Mouse (Mus musculus): ENCODE data around the gene Sema7a. TPM values are rescaled to one million over a fixed set of nuclear protein-coding genes. Genes with fewer than 3 reads are reported as not detected.
A peak's percentile ranks its signal among the peaks of the same experiment; 100 is the strongest.

Gene Sema7a
- total and polyA plus RNA-seq, 3 experiments = 8.2 to 59.4 (median 17.0) TPM

DNA sequence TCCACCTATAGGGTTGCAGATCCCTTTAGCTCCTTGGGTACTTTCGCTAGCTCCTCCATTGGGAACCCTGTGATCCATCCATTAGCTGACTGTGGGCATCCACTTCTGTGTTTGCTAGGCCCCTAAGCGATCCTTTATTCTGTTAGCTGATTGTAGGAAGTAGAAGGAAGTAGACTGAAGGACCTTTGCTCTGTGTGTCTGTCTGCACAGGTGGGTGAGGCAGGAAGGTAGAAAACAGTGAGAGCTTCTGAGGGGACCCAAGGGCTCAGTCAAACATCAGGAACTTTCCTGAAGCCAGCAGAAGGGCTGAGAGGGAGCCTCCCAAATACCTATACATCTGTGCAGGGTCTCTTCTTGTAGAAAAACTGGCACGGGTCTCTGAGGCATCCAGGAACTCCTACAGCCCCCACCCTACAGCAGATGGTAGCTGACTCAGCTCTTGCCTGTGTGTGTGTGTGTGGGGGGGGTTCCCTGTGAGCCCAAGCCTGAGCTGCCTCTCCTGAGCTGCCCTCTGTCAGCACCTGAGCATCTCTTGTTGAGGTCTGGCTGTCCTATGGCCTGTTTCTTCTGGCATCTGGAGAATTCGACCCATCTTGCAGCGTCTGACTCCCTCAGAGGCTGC is 35.4 kb downstream of the Sema7a start:
- no peak for DNase-seq

- no peak for DNase-seq
Observed at GRCm38 (mm10) chr9:57978025-57978424, 38.1 kb downstream of the Sema7a start.

GRCm38 (mm10) chr9:57978858-57979257 is 38.9 kb downstream of the Sema7a start:
- no peak for DNase-seq

DNA sequence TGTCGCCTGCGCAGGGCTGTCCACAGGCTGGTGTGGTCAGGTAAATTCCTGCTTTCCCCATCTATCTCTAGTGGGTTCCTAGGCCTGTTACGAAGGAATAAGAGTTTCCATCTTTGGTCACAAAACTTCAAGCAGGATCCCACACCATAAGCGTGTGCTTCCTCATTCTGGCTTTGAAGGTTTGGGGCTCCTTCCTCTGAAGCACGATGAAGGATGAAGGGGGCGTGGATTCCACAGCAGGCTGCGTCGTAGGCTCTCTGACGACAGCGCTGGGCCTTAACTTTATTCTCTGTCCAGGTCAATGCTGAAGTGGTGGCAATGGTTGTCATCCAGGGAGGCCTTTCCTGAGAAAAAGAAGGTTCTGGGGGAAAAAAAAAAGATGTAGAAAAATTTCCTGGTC is 40.7 kb downstream of the Sema7a start:
- DNase-seq = no peak

- DNase-seq = no peak
Observed at GRCm38 (mm10) chr9:57985304-57985703, 45.4 kb downstream of the Sema7a start.

GRCm38 (mm10) chr9:57986293-57986692 is 46.4 kb downstream of the Sema7a start:
- no peak for DNase-seq

DNA sequence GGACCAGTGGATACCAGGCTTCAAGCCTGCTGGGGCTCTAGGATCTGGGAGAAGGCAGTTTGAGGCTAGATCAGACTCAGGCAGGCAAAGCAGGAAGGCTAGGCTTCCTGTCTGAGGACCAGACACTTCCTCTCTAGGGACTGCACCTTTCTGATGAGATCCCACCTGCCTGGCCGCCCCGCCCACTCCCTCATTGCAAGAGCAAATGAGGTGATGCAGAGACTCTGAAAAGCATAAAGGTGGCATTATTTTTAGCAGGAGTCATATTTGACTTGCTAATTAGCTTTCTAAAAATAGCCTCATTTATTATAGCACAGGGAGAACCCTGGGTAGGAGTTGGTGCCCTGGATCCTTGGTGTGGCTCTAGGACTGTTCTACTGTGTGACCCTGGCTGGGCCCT is 48.2 kb downstream of the Sema7a start:
- no peak for DNase-seq

DNA sequence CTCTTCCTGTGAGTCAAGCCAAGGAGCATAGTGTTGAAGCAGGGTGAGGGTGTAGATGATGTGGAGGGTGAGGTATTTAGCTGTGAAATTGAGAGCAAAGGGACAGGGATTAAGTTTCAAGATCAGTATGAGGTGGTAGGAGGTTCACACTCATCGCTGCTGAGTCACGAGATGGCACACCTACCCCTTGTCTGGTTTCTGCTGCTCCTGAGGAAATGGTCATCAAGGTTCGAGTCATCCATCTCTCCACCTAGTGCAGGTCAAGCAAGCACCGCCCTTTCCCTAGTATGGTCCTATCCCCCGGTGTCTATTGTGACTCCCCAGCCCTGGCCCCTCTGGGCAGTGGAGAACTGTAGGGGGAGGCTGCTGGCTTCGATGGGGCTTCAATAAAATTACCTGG is 49.4 kb downstream of the Sema7a start:
- no peak for DNase-seq

DNA sequence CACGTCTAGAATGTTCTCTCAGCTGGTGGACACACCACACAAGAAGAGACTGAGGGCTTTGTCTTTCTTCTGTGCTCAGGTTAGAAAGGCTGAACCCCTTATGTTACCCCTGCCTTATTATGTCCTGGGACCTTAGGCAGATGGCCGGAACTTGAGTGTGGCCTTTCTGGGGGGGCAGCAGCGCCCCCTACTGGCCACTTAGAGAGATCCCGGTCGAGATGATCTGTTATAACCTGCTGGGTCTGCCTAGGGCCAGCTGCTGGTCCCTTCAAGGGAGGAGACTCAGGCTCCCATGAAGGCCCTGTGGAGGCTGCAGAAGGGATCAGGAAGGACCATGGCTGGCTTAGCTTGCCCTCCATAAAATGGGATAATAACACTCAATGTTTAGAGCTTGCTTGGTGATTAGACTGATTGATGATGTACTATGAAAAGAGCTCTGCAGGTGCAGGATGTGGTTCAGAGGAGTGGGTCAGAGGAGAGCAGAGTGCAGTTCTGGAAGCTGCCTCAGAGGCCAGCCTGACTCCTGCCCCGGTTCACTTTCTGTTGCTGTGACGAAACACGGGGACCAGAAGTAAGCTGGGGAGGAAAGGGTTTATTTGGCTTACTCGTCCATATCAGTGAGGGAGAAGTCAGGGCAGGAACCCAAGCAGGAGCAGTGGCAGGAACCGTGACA is 50.7 kb downstream of the Sema7a start:
- peak; percentile 52 for DNase-seq

DNA sequence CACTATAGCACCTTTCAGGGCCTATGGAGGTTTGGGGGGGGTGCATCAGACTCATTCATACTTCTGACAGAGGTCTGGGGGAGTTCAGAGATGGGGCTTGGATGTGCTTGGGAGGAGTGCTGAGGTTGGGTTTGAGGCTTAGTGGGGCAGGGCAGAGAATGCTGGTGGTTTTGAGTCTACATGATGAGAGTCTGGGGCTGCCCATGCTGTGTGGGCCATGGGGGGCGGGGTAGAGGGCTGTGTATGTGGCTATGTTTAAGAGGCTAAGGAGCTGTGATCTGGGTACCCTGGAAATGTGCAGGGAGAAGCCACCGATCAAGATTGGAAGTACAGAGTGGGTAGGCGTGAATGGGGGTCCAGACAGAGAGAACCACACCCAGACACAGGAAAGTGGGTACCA is 52.1 kb downstream of the Sema7a start:
- no peak for DNase-seq

DNA sequence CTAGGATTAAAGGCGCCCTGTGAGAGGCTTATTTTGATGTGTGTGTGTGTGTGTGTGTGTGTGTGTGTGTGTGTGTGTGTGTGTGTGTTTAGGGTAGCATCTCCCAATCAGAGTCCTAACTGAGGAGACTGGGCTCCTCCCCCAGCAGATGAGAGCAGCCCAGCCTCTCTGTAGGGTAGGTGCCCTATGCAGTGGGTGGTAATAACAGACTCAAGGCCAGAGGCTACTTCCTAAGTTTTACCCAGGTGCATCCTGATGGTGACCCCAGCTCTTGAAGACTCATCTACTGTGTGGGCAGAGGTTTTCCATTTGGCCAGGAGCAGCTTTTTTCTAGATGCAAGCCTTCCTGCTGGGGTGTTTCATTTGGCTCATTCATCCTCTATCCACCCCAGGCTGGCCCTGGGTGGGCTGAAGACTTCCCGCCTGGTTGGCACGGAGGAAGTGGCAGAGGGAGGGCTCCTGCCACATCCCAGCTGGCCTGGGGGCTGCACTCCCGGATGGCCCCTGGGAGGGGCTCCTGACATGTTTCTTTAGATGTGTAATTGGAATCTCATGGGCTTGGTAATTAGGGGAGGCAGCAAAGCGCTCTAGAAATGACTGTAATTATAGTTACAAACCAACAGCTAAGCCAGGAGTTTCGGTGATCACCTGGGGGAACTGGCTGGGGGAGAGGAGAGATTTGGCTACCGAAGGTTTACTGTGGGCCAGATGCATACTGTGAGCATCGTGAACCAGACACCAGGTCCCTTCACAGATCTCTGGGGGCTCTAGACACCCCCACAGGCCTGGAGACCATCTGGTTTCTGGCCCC is 53.1 kb downstream of the Sema7a start:
- DNase-seq = no peak

- DNase-seq = no peak
Observed at GRCm38 (mm10) chr9:57995282-57995681, 55.4 kb downstream of the Sema7a start.

DNA sequence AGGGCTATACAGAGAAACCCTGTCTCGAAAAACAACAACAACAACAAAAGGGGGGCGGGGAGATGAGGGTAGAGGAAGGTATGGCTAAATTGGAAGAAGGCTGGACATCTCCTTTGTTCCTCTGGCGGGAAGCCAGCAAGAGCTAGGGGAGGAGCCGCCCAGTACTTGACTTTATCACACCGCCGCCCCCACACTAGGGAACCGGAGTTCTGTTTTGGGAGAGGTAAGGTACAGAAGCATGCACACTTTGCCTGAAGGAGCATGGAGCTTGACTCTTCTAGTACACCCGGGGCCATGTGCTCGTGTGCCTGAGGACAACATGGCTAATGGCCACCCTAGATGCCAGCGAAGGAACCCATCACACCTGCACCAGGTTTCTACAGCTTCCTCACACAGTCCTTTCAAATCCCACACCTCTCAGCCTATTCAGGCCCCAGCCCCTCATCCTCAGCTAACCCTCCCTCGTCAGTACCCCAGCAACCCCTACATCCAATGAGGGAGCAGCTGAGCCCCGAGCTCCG is 57.7 kb downstream of the Sema7a start:
- no peak for DNase-seq

DNA sequence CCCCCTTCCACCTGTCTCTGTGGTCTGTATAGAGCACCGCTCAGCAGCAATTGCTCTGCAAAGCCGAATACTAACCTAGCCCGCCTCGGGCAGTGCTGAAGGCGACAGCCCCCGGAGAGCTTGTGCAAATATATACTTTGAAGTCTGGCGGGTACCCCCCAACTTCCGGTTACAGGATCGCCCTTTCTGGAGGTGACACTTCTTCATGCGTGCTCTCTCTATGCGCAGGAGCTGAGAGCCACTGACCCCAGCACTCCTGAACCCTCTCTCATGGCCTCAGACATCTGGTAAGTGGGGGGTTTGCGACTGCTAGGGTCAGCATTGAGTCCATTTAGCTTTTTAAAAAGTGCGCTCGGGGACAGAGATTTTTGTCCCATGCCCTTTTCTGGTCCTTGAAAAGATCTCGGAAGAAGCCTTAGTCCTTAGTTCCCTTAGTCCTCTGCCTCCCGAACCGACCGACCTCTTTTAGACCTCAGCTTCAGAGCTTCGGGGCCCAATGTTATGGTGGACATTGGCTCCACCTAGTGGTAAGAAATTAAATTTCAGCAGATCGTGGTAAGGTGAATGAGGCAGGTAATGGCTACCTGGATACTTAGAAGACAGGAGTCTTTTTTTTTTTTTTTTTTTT is 58.2 kb downstream of the Sema7a start:
- peak; percentile 62 for DNase-seq

DNA sequence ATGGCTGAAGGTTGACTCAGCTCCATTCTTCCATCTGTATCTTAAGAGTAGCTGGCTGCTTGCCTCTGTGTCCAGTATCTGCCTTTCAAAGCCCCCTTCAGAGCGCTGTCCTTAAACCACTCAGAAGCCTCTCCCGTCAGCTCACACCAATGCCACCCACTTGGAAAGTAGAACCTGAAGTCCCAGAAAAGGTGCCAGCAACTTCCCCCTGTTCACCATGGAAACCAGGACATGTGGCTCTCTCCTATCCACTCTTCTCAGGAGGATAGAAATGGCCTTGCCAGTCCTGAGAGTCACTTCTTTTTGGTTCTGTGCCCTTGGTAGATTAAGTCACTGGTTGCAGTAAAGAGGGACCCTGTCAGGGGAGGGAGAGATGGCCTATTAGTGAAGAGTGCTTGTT is 58.8 kb downstream of the Sema7a start:
- DNase-seq = peak; percentile 45

DNA sequence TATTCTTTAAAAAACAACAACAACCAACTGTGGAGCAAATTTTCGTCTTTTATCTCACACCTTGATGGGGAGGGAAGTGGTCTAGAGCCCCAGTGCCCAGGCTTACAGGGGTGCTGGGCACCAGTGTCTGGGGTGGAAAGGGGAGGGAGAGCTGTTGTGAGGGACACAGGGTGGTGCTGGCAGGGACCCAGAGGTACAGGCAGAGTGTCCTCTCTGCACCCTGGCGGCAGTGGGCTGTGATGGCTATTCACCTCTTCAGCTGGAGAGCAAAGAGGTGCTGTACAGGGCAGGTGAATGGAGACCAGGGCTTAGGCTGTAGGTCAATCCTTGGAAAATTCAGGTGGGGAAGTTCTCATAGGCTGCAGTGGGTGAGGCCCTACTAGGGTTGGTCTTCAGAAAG is 59.8 kb downstream of the Sema7a start:
- peak; percentile 77 for DNase-seq

DNA sequence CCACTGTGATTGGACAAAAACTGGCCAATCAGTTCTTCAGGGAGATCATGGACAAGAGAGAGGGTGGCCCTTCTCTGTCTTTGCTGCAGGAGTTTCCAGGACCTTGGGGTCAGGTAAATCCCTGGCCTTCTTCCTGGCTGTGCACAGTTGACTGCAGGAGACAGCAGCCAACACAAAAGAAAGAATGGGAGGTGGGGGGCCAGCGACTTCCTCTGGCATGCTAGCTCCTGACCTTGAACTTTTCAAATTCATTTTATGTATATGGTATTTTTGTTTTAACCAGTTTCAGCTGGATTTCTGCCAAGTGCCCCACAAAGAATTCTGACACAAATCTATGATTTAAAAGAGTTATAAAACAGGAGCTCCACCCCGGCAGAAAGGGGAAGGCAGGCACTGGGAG is 63.4 kb downstream of the Sema7a start:
- peak; percentile 78 for DNase-seq

DNA sequence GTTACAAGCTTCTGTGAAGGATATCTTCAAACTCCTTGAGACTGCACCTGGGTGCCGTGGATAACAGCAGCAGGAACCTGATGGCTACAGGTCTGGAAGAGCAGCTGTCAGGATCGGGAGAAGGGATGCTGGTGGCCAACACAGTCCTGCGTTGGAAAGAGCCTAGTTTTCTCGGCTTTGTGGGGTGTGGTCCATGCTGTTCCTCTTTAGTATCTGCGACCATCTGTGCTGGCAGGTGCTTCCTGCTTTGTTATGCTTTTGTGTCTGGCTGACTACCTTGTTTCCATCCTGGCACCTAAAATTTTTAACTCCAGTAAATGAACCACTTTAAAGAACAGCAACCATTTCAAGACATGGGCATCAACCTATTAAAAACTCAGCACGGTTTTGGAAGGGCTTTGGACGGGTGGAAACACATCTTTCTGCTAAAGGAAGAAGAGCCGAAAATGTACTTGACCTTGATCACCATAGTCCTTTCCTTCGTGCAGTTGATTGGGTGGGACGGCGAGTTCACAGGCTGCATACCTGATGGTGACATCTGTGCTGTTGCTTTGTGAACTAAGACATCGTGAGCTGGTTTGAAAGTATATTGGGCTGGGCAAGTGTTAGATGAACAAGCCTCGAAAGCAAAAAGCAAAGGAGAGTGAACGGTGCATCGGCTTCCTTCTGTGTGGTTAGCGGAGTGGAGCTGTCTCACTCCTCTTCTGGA is 66.0 kb downstream of the Sema7a start, which contains the start of gene Cyp11a1:
Cyp11a1 (plus strand) TSS at position 659 of the 709 bp plus-strand sequence.
- no peak for DNase-seq

DNA sequence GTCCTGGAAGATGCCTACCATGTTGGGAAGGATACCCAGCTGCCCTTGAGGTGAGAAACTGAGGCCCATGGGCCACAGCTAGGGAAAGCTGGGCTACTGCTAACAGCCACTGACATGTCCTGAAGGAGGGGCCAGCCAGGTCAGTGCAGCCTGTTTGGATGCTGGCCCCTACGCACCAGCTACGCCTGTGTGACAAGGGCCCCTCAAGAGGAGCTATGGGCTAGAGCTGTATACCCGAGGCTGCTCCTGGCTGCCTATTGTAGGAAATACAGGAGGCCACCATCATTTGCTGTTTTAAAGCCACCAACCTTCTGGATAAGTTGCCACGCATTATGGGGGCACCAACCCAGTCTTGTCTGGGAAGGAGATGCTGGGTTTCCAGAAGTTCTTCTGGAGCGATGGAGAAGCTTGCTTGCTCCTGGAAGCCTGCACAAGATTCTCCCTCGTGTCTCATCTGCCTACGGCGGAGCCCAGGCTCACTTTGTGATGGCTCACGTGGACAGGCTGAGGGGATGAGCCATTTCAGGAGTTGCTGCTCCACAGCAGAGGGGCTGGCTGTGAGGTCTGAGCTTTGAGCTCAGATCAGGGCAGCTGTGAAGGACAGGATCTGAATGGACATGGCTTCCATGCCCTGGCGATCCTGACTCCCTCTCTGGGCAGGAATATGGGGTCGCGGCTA is 68.6 kb downstream of the Sema7a start:
- DNase-seq = no peak

GRCm38 (mm10) chr9:58009015-58009362 is 69.1 kb downstream of the Sema7a start:
- peak; percentile 94 for DNase-seq

GRCm38 (mm10) chr9:58009588-58009987 is 69.7 kb downstream of the Sema7a start:
- no peak for DNase-seq

Data from adrenal gland, adult 2 months (tissue).